Mouse (Mus musculus) liver, adult 2 months (tissue): ENCODE data around the gene Atp8b5.

Experiments used
- CTCF ChIP-seq: fragments of 200-500 bp; IDR thresholded peaks from 2 replicates; pipeline ENCODE4 v1.5.1; 2011; ENCODE audit warnings: low read depth, low read length, control low read depth
- POLR2A ChIP-seq: fragments of 200-500 bp; IDR thresholded peaks from 2 replicates; pipeline ENCODE4 v1.6.1; 2011; ENCODE audit warnings: low read length, control low read depth; ENCODE audit not compliant: insufficient read depth; ENCODE audit errors: extremely low read depth

DNA sequence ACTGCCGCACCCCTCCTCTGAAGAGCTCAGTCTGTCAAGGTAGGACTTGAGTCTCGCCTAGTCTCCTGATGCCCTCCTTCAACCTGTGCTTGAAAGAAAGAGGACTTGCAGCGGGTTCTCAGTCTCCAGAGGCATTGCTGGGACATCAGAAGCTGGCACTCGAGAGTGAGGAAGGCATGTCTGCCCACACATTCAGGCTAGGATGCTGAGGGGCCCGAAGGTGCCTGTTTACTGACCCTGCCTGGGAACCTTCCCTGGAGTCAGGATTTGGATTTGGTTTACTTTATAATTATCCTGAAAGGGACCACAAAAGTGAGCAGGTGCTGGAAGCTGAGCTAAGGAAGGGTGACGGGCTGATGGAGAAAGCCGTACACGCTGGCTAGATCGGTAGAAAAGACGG, 134.5 kb downstream of the Atp8b5 start:
- TF ChIP-seq CTCF: no peak
- no peak for TF ChIP-seq POLR2A
